Mouse (Mus musculus) gastrocnemius, postnatal 25 days (tissue): ENCODE data around the gene Evl. TPM values are rescaled to one million over a fixed set of nuclear protein-coding genes. Genes with fewer than 3 reads are reported as not detected.
"Not testable (repeated sequence)": the region's sequence is repeated elsewhere in the genome, so short reads cannot be mapped to it uniquely, and the experiment has no call there.

ENCODE experiments used
- DNase-seq: peaks from one replicate; pipeline ENCODE4 v3.0.0; 2022
- long read RNA-seq, 2 experiments: library from polyadenylated mRNA; stranded (forward); transcript quantifications; one replicate each; pipeline ENCODE4 v2.0.0; 2021
- total RNA-seq, 2 experiments: library from RNA; stranded (reverse); gene quantifications; 1 replicate in 1 of 2; 2 replicates in 1 of 2; pipeline ENCODE4 v1.2.3; 2021

Evl gene
- 10 to 100 TPM; 15.0 to 16.4 TPM for total RNA-seq
- long read RNA-seq, experiment 1, transcript Evl-201 (14 exons, 2,180 nt), result major isoform, 5 of 14 reads
- long read RNA-seq, experiment 1, partial matches to known transcripts, result 5 of 14 reads
- long read RNA-seq, experiment 1, other reads (novel, unspliced or antisense), result 2 of 14 reads
- long read RNA-seq, experiment 2, partial matches to known transcripts, result 0 of 10 reads
- long read RNA-seq, experiment 2, other reads (novel, unspliced or antisense), result 4 of 10 reads

- DNase-seq, result peak; percentile 85
Measured at GRCm38 (mm10) chr12:108554120-108554841, at the start of gene Evl. Evl (plus strand) TSS chr12:108554720.

DNA sequence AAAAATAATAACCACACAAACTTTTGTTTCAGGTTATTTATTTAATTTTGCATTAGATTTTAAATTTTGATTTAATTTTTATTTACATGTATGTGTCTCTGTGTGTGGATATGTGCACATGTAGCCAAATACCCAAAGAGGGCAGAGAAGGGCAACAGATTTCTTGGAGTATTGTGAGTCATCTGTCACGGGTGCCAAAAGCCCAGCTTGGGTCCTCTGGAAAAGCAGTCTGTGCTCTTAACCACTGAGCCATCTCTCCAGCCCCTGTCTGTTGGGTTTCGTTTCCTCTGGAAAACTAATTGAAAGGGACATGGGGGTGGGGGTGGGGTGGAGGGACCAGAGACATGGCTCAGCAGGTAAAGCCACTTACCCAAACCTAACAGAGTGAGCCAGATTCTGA lies 48.7 kb upstream of the Evl start:
- no peak for DNase-seq

- not testable (repeated sequence) for DNase-seq
Measured at GRCm38 (mm10) chr12:108507046-108507445, 47.5 kb upstream of the Evl start.

DNA sequence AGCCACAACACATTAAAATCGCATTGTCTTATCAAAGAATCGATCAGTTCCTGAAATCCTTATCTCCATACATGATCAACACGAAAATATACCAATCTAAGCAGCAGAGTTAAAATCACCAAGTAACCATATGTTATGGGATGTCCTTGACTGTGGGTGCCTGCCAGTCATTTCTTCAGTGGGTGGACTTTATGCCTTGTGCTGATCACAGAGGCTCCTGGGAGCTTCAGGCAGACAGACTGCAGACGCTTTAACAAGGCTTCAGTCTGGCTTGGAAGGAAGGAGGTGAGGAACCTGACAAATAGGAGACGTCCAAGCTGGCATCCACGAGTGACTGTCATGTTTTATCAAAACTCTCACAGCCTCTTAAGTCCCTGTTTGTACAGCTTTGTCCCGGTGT lies 43.9 kb upstream of the Evl start:
- DNase-seq, result no peak

GRCm38 (mm10) chr12:108511009-108511408 lies 43.5 kb upstream of the Evl start:
- DNase-seq, result no peak

DNA sequence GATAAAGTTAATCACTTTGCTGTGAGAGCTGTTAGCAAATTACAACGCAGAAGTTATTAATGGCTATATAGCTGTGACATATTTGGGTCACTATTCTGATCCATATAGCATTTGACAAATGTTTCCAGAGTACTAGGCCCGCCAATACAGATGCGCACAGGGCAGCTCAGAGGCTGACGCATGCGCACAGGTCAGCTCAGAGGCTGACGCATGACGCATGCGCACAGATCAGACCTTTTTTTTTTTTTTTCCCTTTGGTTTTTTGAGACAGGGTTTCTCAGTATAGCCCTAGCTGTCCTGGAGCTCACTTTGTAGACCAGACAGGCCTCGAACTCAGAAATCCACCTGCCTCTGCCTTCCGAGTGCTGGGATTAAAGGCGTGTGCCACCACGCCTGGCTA lies 39.1 kb upstream of the Evl start:
- no peak for DNase-seq

DNA sequence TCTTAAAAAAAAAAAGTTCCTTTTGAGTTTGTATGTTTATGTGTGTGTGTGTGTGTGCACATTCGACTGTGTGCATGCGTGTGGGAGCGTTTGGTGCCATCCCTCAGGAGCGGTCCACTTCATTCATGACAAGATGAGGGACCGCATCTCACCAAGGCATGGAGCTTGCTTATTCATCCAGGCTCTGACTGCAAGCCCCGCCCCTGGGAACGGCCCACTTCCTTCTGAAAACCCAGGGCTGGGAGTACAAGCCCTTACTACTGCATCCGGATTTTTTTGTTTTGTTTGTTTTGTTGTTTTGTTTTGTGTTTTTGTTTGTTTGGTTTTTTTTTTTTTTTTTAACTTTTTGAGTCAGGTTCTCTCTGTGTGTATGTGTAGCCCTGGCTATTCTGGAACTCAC lies 35.1 kb upstream of the Evl start:
- DNase-seq, result no peak

DNA sequence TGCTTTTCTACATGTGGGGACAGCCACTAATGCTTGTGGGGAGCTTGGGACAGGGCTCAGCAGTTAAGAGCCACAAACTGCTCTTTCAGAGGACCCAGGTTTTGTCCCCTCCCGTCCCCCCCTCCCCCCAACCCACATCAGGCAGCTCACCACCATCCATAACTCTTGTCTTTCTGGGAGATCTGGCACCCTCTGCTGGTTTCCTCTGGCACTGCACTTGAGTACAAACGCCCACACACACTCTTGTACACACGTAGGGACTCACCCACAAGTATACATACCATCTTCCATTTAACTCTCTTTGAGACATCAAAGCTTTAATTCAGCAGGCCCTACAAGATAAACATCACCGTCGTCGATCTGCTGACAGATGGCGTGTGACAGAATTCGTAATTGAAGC lies 25.3 kb upstream of the Evl start:
- no peak for DNase-seq

DNA sequence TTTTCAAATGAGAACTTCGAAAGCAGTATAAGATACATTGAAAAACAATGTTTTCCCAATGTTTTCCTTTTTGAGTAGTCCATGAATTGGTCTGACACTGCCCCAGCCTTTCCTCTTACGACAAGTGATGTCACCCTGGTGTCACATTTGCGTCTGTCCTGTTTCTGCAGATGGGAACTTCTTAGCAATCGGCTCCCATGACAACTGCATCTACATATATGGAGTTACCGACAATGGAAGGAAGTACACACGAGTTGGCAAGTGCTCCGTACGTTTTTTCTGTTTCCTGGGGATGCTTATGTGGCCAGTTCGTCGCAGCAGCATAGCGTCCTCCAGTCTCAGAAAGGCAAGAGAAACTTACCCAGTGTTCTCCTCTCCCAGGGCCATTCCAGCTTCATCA lies 20.0 kb upstream of the Evl start:
- DNase-seq, result no peak

- no peak for DNase-seq
Measured at GRCm38 (mm10) chr12:108536461-108536860, 18.1 kb upstream of the Evl start.

DNA sequence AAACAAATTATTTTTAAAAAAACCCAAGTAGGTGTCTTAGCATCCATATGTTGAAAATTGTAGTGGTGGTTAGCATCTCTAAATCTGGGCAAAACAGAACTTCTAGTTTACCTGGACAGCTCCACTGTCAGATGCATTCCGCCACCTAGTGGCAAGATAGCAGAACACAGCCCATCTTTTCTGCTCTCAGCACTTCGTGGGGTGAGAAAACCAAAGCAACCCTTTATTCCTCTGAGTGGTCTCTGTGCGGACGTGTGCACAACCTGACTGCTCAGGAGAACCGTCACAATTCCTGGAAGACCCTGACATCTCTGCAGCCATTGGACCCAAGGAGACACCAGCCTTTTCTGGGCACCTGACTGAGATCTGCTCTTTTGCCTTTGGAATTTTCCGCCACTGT lies 13.4 kb upstream of the Evl start:
- DNase-seq, result no peak

DNA sequence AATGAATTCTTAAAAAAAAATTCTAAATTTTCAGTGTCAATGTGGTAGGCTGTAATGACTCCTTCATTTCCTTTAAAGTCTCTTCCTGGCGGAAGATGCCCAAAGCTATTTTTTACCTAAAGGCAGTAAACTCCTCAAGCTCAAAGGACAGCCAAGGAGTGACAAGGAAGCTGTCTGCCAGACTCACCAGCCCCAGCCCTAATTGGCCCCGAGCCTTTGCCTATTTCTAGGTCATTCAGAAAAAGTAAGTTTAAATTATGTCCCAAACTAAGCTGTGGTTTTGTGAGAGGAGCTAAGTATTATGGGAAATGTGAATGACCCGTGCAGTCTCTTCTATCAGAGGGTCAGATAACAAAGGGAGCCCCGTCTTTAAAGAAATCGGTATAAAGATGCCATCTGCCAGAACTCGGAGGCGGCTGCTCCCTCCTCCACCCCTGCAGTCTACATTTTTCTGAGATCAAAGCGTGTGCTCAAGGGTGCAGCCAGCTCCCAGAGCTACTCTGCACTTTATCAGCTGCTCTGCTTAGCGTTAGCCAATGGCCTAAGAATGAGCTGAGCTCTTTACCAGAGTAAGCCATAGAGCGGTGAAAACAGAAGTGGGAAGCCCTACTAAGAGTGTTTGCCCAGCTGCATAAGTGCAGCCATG lies 7.9 kb upstream of the Evl start:
- DNase-seq, result no peak

- DNase-seq, result no peak
Measured at GRCm38 (mm10) chr12:108547251-108547875, 7.2 kb upstream of the Evl start.

DNA sequence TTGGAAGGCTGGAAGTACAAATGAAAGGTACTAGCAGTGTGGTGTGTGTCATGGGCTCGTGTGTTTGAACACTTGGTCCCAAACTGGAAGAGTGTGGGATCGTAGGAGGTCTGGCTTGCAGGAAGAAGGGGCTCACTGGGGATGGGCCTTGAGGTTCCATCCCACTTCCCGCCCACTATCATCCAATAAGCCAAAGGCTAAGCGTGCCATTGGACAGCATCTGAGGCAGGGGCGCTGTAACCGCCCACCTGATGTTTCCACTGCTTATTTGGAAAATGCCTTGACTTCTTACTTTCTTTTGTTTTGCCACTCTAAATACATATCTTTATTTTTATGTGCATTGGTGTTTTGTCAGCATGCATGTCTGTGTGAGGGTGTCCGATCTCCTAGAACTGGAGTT lies 2.8 kb upstream of the Evl start:
- DNase-seq, result no peak

GRCm38 (mm10) chr12:108553079-108553478 lies 1.4 kb upstream of the Evl start:
- DNase-seq, result peak; percentile 39

DNA sequence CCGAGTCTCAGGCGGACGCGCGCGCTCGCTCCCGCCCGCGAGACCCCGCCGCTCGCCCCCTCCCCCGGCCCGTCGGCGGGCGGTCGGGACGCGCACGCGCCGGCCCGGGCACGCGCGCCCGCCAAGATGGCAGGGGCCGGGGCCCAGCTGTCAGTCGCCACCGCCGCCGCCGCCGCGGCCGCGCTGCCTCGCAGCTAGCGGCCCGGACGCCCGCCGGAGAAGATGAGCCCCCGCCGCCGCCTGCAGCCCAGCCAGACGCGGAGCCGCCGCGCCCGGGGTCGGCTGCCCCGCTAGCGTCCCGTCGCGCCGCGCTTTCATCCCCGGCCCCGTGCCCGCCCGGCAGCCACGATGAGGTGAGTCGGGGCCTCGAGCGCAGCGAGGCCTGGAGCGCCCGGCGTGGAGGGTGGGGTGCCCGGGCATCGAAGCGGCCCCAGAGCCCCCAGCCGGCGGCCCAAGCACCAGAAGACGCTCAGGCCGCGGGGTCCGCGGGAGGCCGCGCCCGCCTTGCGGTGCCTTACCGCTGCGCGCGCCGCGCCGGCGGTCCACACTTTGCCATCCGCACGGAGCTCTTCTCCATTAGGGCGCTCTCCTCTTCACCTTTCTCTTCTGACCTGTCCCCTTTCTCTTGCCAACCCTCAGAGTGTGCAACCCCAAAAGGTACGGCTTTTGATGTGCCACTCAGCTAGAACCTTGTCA lies 489 bp downstream of the Evl start:
- no peak for DNase-seq

DNA sequence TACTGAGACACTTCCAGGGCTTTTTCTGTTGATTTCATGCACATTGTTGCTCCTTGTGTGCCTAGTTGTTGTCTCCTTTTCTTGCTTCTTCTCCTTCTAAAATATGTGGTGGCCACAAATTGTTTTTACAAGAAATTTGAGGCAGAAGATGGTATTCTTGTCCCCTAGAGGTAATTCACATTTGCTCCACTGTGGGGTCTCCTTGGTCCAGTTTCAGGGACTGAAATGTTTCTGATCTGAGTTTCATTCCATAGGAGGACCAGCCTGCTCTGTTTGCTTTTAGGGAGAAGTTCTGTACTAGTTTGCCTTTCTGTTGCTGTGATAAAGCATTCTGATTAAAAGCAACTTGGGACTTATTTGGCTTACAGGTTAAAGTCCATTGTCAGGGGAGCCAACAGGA lies 3.7 kb downstream of the Evl start:
- DNase-seq, result no peak

DNA sequence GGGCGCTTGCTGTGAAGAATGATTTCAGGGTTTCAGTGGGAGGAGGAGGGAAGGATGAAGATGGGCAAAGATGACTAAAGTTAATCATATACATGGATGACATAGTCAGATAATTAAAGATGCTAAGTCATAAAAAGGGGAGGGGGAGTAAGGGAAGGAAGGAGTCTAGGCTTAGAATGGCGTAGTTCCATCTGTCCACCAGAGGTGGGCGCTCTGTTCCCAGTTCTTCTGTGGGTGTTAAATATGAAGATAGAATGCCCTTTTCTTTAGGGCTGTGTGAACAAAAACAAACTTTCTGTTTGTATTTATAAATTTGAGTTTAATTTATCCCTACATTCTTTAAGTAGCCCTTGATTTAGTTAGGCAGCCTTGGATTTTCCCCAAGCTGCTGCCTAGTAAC lies 8.7 kb downstream of the Evl start:
- DNase-seq, result no peak

- DNase-seq, result no peak
Measured at GRCm38 (mm10) chr12:108564910-108565506, 10.5 kb downstream of the Evl start.

DNA sequence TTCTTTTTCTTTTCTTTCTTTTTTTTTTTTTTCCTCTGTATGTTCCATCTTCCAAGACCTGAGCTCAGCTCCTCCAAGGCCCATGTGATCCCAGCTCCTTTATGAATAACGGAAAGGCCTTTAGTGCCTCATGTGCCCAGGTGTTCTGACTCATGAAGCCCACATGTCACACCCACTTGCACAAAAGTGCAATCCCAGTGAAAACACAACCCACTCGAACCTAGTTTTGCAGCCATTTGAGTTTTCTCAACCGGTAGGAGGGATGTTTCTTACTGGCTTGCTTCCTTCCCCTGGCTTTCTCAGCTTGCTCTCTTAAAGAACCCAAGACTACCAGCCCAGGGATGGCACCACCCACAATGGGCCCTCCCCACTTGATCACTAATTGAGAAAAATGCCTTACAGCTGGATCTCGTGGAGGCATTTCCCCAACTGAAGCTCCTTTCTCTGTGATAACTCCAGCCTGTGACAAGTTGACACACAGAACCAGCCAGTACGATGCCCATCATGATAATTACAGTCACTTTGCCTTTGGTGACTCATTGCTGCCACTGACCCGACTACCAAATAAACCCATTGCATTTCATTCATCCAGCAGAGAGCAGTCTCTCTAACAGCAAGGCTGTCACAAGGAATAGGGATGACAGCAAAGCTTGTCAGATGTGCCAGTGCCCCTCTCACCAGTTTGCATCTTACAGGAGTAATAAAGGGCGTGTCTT lies 24.8 kb downstream of the Evl start:
- no peak for DNase-seq

DNA sequence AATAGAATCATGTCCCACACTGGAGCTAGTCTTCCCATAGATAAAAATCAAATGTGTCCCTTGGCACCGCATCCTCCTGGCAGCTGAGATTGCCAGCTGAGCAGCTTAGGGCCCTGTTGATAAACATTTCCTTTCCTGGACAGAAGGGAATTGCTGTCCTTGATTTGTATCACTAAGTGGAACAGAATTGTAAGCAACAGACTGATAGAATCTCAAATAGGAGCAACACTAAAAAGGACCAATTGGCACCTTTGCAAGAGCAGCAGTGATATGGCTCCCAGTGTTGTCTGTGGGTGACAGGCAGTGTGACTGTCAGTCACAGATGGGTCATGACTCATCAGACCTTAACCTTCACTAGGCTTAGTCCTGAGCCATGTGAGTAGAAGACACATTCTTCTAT lies 29.3 kb downstream of the Evl start:
- DNase-seq, result no peak
